Mouse (Mus musculus) cortical plate, adult 2 months (tissue): ENCODE measurements around the gene M6pr.

Source experiments
- CTCF ChIP-seq: fragments of 200-500 bp; IDR thresholded peaks from 2 replicates; pipeline ENCODE4 v1.5.1; 2011; ENCODE audit warnings: mild to moderate bottlenecking, control low read depth, low read length; ENCODE audit not compliant: insufficient read depth; ENCODE audit errors: extremely low read depth
- POLR2A ChIP-seq: fragments of 200-500 bp; IDR thresholded peaks from 2 replicates; pipeline ENCODE4 v1.6.1; 2011; ENCODE audit warnings: mild to moderate bottlenecking, low read length, control low read depth; ENCODE audit not compliant: insufficient read depth; ENCODE audit errors: extremely low read depth

DNA sequence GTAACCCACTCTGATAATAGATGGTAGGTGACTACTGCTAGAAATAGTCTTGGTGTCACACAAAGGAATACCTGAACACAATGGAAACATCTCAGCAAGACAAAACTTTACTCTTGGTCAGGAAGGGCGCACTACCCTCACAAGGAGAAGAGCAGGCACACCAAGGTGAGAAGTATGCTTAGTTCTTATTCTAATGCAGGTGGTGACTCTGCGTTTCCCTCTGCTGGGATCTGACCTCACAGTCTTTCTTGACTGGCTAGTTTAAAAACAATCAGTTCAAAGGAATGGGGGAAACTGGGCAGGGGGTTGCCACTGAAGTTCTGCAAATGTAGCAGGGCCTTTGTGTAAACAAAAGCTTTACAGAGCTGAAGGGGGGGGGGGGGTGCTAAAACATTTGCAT is 57.8 kb downstream of the M6pr start:
- TF ChIP-seq CTCF (no peak), POLR2A (no peak)
